Mouse (Mus musculus): ENCODE measurements around the gene Aco1. TPM values are rescaled to one million over a fixed set of nuclear protein-coding genes. Genes with fewer than 3 reads are reported as not detected.
A peak's percentile ranks its signal among the peaks of the same experiment; 100 is the strongest.

The Aco1 gene
- total RNA-seq, 2 experiments from 2014 or later, result 13.1 to 15.1 TPM

- DNase-seq (ENCODE audit: low spot score), result no peak
These were observed 64.8 kb downstream of the Aco1 start for GRCm38 (mm10) chr4:40207701-40208100.

DNA sequence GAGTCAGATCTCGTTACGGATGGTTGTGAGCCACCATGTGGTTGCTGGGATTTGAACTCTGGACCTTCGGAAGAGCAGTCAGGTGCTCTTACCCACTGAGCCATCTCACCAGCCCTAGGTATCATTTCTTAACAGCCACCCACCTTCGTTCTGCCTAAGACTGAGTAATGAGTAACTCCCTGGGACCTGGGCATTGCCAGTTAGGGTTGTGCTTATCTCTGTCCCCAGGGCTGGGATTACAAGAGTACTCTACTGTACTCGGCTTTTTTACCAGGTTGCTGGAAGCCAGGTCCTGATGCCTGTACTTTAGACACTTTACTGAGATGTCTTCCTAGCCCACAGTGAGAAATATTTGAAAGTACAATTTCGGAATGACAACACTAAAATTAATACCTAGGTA lies 69.3 kb downstream of the Aco1 start:
- no peak for DNase-seq (ENCODE audit: low spot score)

DNA sequence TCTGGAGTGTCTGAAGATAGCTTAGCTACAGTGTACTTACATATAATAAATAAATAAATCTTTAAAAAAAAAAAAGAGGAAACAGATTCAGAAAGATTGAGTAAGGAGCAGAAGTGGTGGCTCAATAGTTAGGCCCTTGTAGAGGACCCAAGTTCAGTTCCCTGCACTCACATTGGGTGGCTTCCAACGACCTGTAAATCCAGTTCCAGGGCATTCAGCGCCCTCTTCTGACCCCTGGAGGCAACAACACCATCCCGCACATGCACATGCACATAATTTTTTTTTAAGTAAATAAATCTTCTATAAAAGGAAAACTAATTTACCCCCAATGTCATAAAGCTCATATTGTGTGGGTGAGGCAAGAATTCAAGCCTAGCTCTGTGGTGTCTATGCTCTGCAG lies 75.0 kb downstream of the Aco1 start:
- DNase-seq (ENCODE audit: low spot score), result no peak

- no peak for DNase-seq (ENCODE audit: low spot score)
These were observed 75.5 kb downstream of the Aco1 start for GRCm38 (mm10) chr4:40218382-40218781.

GRCm38 (mm10) chr4:40220437-40220836 lies 77.6 kb downstream of the Aco1 start:
- no peak for DNase-seq (ENCODE audit: low spot score)

DNA sequence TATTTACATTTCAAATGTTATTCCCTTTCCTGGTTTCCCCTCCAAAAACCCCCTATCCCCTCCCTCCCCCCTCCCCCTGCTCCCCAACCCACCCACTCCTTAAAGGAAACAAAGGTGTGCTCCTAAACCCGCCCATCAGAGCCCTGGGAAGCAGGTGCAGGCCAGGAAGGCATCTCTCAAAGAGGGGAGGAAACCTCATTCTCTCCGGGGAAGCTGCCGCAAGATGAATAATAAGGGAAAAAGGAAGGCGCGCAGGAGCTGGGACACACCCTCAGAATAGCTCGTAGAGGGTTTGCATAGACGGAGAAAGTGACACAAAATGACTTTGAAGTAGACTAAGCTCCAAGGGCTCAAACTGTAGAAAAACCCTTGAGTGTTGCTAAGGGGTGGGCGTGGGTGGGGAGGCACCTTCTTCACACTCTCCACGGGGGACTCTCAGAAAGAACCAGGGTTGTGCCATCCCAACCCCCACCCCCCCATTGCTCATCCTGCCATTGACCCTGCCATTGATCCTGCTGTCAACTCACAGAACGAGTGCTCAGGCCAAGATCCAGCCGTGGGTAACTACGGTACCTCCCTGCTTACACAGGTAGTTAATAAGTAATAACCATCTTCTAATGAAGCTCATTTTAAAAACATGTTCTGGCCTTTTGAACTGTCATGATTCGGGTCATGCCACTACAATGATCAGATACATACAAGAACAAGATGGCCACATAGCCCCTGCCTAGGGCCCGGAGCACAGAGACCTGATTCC lies 78.3 kb downstream of the Aco1 start:
- no peak for DNase-seq (ENCODE audit: low spot score)

- DNase-seq (ENCODE audit: low spot score), result no peak
These were observed 79.2 kb downstream of the Aco1 start for GRCm38 (mm10) chr4:40221876-40222585.

DNA sequence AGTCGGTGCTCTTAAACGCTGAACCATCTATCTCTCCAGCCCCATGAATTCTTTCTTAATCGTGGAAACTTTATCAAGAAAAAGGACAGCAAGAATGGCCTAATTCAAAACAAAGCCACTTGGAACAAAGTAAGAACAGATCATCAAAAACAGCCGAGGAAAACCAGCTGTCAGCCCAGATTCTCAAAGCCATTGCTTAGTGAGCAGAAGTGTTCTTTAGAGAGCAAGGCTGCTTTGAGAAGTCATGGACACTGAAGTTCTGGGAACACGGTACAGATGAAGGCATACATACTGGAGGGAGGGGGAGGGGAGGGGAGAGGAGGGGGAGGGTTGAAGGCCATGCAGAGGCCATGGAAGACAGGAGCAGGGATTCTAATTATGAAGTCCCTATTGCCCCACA lies 83.2 kb downstream of the Aco1 start:
- no peak for DNase-seq (ENCODE audit: low spot score)

- no peak for DNase-seq (ENCODE audit: low spot score)
These were observed 84.2 kb downstream of the Aco1 start for GRCm38 (mm10) chr4:40227131-40227530.

GRCm38 (mm10) chr4:40227886-40228285 lies 85.0 kb downstream of the Aco1 start:
- no peak for DNase-seq (ENCODE audit: low spot score)

DNA sequence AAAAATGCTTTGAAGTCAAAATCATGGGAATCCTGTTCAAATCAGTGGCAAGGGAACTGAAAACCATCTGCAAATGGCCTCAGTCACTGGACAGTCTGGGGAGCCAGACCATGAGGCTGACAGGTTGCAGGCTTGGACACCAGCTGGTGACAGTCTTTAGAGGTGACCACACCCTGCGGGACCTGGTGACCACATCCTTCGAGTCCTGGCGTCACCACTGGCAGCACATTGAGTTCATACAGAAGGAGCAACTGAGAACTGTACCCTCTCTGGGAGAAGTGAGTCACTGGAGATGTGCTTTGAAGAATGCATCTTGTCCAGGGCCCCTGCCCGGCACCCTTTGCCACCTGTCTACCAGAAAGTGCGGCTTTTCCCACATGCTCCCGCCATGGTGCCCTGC lies 86.8 kb downstream of the Aco1 start:
- no peak for DNase-seq (ENCODE audit: low spot score)

- no peak for DNase-seq (ENCODE audit: low spot score)
These were observed 90.3 kb downstream of the Aco1 start for GRCm38 (mm10) chr4:40233062-40233664.

GRCm38 (mm10) chr4:40234256-40234655 lies 91.4 kb downstream of the Aco1 start:
- DNase-seq (ENCODE audit: low spot score), result no peak

DNA sequence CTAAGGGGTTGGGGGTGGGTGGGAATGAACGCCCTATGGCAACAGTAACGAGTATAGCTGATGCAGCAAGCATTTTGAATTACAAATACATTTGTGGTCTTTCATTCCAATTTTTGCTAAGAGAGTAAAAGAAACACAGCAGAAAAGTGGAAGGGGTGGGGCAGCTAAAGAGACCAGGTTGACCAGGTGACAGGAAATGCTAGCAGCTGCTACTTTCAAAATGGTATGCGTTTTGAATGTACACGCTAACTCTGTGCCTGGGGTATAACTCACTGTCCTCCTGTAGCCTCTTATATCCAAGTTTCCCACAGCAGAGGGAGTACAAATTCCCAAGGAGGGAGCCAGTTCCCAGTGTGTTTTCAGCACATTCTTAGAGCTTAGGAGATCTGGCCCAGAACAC lies 93.9 kb downstream of the Aco1 start:
- no peak for DNase-seq (ENCODE audit: low spot score)

DNA sequence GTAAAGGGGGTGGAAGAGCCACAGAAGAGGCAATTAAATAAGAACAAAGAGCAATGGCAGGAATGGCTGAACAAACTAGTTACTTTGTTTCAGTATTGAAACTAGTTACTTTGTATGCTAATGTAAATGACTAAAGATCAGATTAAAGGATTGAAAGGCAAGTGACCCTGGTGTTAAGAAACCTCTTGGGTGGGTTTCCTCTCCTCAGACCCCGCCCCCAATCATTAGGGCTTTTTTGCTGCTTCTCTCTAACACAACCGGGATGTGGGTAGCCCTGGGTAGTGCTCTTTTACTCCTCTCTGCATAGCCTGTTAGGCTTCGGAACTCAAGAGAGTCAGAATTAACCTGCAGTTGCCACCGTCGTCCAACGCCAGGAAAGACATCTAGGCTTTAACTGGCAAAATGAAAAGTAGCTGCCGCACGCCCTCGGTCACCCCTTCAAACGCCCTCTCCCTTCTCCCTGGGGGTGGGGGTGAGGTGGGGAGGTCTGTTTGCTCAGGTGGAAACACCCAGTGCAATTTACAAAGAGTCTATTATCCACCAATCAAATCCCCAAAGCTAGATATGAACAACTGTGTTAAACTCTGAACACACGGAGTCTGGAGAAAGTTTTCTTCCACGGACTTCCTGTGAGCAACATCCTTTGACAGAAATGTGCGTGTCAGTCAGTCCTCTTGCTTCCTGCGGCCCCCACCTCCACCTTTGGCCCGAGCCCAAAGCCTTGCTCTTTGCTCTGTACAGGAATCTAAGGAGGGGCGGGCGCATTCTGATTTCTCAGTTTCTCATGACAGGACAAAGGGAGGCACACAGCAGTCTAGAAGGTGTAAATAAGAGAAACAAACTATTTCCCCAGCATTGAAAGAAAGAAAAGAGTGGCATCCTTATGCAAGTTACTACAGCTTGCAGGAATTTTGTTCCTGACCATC lies 95.9 kb downstream of the Aco1 start:
- peak; percentile 43 for DNase-seq (ENCODE audit: low spot score)

DNA sequence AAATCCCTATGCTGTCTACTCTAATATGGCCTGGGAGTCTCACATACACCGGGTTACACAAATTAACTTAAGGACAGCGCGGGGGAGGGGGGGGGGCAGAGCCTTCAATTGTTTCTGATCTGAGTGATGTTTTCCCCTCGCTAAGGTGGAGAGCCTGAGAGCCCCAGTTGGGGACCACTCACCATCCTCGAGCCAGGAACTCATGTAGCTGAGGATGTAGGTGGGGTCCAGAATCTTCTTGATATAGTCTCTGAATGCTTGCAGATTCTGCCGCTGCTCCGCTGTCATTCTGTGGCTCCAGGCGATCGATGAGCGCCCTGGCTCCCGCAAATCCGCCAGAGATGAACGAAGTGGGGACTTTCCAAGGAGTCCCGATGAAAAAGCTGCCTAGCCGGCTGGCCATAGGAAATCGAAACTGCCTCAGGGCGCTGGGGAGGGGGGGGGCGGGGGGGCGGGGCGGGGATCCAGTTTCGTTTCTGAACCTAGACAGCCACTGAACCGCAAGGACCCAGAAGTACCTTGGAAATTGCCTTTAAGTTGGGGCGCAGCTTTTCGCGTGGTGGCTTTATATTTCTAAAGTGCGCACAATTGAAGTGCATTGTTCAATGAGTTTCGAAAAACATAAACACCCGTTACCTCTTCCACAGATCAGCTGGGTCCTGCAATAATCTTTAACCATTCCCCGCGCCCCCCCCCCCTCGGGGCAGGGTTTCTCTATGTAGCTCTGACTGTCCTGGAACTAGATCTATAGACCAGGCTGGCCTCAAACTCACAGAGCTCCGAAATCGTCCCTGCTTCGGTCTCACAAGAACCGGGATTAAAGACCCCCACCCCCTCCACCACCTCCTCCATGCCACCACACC lies 96.8 kb downstream of the Aco1 start, which contains the start of gene Ddx58:
Gene Ddx58, minus strand, starts transcription at position 420 of the 863 bp plus-strand sequence.
- peak; percentile 23 for DNase-seq (ENCODE audit: low spot score)

GRCm38 (mm10) chr4:40240272-40240744 lies 97.4 kb downstream of the Aco1 start:
- no peak for DNase-seq (ENCODE audit: low spot score)

GRCm38 (mm10) chr4:40241928-40242327 lies 99.0 kb downstream of the Aco1 start:
- no peak for DNase-seq (ENCODE audit: low spot score)

DNA sequence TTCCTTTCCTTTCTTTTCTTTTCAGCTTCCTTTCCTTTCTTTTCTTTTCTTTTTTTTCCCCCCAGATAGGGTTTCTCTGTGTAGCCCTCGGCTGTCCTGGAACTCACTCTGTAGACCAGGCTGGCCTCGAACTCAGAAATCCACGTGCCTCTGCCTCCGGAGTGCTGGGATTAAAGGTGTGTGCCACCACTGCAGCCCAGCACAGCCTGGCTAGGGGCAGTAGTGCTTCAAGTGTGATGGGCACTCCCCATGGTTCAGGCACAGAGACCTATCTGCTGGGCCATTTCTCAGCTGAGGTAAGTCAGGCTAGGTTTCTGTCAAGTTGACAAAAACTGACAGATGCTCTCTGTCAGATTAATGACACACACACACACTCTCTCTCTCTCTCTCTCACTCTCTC lies 100.1 kb downstream of the Aco1 start:
- no peak for DNase-seq (ENCODE audit: low spot score)

DNA sequence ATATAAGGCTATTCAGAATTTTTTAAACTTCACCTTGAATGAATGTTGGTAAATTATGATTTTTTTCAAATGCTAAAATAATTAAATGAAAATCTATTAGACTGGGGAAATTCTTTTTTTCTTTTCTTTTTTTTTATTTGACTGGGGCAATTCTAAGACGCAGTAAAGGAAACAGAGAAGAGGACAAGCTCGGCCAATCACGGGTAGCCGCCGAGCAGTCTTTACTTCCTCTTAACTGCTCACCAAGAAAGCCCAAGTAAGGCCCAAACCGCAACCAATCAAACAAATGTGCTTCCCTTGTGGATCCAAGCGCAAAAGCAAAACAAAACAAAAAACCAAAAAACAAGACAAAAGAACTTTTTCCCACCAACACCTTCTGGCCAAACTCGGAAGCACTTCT lies 101.2 kb downstream of the Aco1 start:
- DNase-seq (ENCODE audit: low spot score), result no peak
